In the genomic region with DNA sequence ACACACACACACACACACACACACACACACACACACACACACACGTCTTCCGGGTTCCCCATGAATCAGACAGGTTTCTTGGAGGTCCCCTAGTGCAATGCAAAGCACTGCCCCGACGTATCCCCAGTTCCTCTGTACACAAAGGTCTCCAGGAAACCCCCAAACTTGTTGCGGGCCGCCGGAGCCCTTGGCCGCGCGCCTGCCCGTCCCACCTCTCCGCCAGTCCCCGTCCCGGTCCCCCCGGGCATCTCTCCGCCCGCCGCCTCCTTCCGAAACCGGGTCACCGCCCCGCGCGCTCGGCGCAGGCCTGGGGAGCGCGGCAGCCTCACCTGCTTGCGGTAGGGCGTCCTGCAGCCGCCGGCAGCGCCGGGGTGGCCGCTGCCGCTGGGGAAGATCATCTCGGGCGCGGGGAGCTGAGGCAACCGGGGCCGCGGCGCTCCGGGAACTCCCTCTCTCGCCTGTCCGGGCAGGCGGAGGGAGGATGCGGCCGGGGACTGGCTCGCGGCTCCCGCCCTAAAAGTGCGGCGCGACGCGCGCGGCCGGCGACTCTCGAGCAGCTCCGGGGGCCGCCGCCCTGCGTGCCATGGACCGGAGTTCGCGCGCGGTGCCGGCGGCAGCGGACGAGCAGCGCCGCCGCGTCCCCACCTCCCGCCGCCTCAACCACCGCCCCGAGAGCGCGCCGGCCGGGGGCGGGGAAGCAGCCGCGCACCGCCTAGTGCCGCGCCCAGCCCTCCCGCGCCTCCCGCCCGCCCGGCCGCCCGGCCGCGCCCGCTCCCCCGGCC, we compare ENCODE assay signal across 8 mouse cellular contexts.
DNase-seq lines count a peak whose midpoint lies in the region; ATAC-seq and TF ChIP-seq lines count a peak whose summit lies in the region.

No protein-coding gene starts in this region.

- peaks cover 0 to 5% of the 10 kb centered on the region in 2 experiments for H3K36me3 ChIP-seq in CH12.LX (replicated peaks in 1 of 2; ENCODE audit: control insufficient read depth in 1 of 2, insufficient read depth in 1 of 2, low read length in 1 of 2)
- H3K36me3 ChIP-seq in forebrain, embryonic 12.5 days (replicated peaks) = no peaks in the 10 kb centered on the region
- H3K36me3 ChIP-seq in lung, postnatal 0 days (ENCODE audit: insufficient read depth, low read length) = no peaks in the 10 kb centered on the region

- TF ChIP-seq POLR2A in CH12.LX (IDR thresholded peaks at IDR 0.05; ENCODE audit: low read depth, low read length) = no peak

- H3K9ac ChIP-seq in CH12.LX (ENCODE audit: insufficient read depth, low read depth) = peak overlapping the region; percentile 64
- H3K9ac ChIP-seq in forebrain, embryonic 12.5 days = peak overlapping the region; percentile 71
- H3K9ac ChIP-seq in lung, postnatal 0 days (replicated peaks; ENCODE audit: low read depth) = peak overlapping the region; percentile 97

- no peak for TF ChIP-seq RAD21 in CH12.LX (IDR thresholded peaks at IDR 0.05; ENCODE audit: low read depth, low read length)

- intact Hi-C loops in heart, postnatal 14 days (cut with DNase I) = loop anchor here (2.0 kb wide), 4 partner anchors 42 to 82 kb away; a partner anchor contains a TSS

- ATAC-seq in forebrain, embryonic 12.5 days (ENCODE audit: low FRiP score) = peak; percentile 87
- ATAC-seq in lung, postnatal 0 days = peak; percentile 93

- peaks cover 12 to 61% of the 10 kb centered on the region in 2 experiments for H3K4me1 ChIP-seq in CH12.LX (ENCODE audit: control insufficient read depth in 1 of 2, insufficient read depth in 2 of 2)
- peaks cover 31% of the 10 kb centered on the region for H3K4me1 ChIP-seq in forebrain, embryonic 12.5 days
- H3K4me1 ChIP-seq in lung, postnatal 0 days (ENCODE audit: insufficient read depth, low read depth, low read length) = peaks cover 19% of the 10 kb centered on the region

- no peak overlapping the region for H3K27ac ChIP-seq in CH12.LX (ENCODE audit: insufficient read depth, low read depth)
- H3K27ac ChIP-seq in forebrain, embryonic 12.5 days = 0 out of 2 replicates have a peak overlapping the region, but pooled peaks have one; percentile 9
- H3K27ac ChIP-seq in lung, postnatal 0 days (ENCODE audit: low read length) = peak overlapping the region; percentile 99

- H3K4me2 ChIP-seq in CH12.LX (ENCODE audit: insufficient read depth, low read depth, poor library complexity, severe bottlenecking) = peak overlapping the region; percentile 86
- H3K4me2 ChIP-seq in forebrain, embryonic 12.5 days = peak overlapping the region; percentile 98
- peak overlapping the region; percentile 84 for H3K4me2 ChIP-seq in lung, postnatal 0 days (replicated peaks; ENCODE audit: low read depth, low read length)

- TF ChIP-seq EP300 in CH12.LX (IDR thresholded peaks at IDR 0.05; ENCODE audit: low read length) = no peak
- no peak for TF ChIP-seq EP300 in lung, postnatal 0 days (IDR thresholded peaks at IDR 0.05)

- dilution Hi-C loops in CH12.LX (cut with MboI; ENCODE audit: extremely low pct_ligation_motif_present, extremely low pct_unique_long_range_greater_than_20kb, low sequenced_read_pairs) = no loop called here

- TF ChIP-seq CTCF in CH12.LX (conservative IDR thresholded peaks at IDR 0.05 in 1 of 2, IDR thresholded peaks at IDR 0.05 in 1 of 2; ENCODE audit: low read depth in 2 of 2, low read length in 2 of 2) = no peak
- no peak for TF ChIP-seq CTCF in lung, postnatal 0 days (IDR thresholded peaks at IDR 0.05)

- H3K4me3 ChIP-seq in CH12.LX (replicated peaks in 1 of 3; ENCODE audit: low read depth in 2 of 3, low read length in 2 of 3, poor library complexity in 1 of 3) = peak overlapping the region; percentile 76 to 81 (median 77)
- H3K4me3 ChIP-seq in forebrain, embryonic 12.5 days (replicated peaks) = peak overlapping the region; percentile 71
- peak overlapping the region; percentile 97 for H3K4me3 ChIP-seq in lung, postnatal 0 days (ENCODE audit: low read depth, low read length)

- in situ Hi-C loops in CH12.LX (cut with MboI; ENCODE audit: low pct_ligation_motif_present, low pct_unique_long_range_greater_than_20kb, low sequenced_read_pairs) = no loop called here

- peak; percentile 46 for DNase-seq in CH12.LX (ENCODE audit: extremely low read depth)
- DNase-seq in c-Kit-positive CD71-positive TER-119-positive erythroid progenitor cells, embryonic 14.5 days (ENCODE audit: low spot score) = peak; percentile 57
- peak; percentile 81 to 92 for DNase-seq in heart, postnatal 14 days
- peak; percentile 51 for DNase-seq in large intestine, adult 2 months (ENCODE audit: low read depth, low spot score)
- peak; percentile 91 for DNase-seq in lung, postnatal 0 days (ENCODE audit: low spot score)
- DNase-seq in ovary, postnatal 10 days (ENCODE audit: low spot score) = peak; percentile 48
- peak; percentile 60 to 65 for DNase-seq in thymus, postnatal 10 days (ENCODE audit: low spot score in 2 of 2)

- WGBS in forebrain, embryonic 12.5 days = under 1% methylated on average over 70 of the region's 104 CpGs
- WGBS in large intestine, adult 2 months = under 1% methylated on average over 99 of the region's 104 CpGs
- WGBS in lung, postnatal 0 days = under 1% methylated on average over 65 of the region's 104 CpGs

- H3K9me3 ChIP-seq in CH12.LX (replicated peaks; ENCODE audit: low read length) = no peaks in the 10 kb centered on the region
- H3K9me3 ChIP-seq in forebrain, embryonic 12.5 days = no peaks in the 10 kb centered on the region
- H3K9me3 ChIP-seq in lung, postnatal 0 days (ENCODE audit: low read length) = no peaks in the 10 kb centered on the region

- no peaks in the 10 kb centered on the region for H3K27me3 ChIP-seq in CH12.LX (replicated peaks)
- peaks cover 87% of the 10 kb centered on the region for H3K27me3 ChIP-seq in forebrain, embryonic 12.5 days
- no peaks in the 10 kb centered on the region for H3K27me3 ChIP-seq in lung, postnatal 0 days (replicated peaks; ENCODE audit: insufficient read depth, low read length)

- H3K79me2 ChIP-seq in CH12.LX (replicated peaks; ENCODE audit: control insufficient read depth, extremely low read depth, insufficient read depth, poor library complexity, severe bottlenecking) = 0 out of 2 replicates have a peak, but pooled peaks cover 3% of the 10 kb centered on the region

TF ChIP-seq in CH12.LX, 34 proteins besides CTCF, POLR2A, EP300 and RAD21:
- TF ChIP-seq ZKSCAN1 (IDR thresholded peaks at IDR 0.05; ENCODE audit: borderline replicate concordance, low read depth, low read length) = no peak
- TF ChIP-seq ZNF384 (IDR thresholded peaks at IDR 0.05; ENCODE audit: low read depth, low read length) = no peak
- 0 out of 2 replicates have a peak, but pooled peaks have one; percentile 20 for TF ChIP-seq TCF12 (IDR thresholded peaks at IDR 0.05; ENCODE audit: low read depth, low read length)
- TF ChIP-seq MAFK (IDR thresholded peaks at IDR 0.05; ENCODE audit: insufficient replicate concordance, low read length) = no peak
- TF ChIP-seq GABPA (IDR thresholded peaks at IDR 0.05; ENCODE audit: insufficient replicate concordance, low read depth, low read length) = no peak
- no peak for TF ChIP-seq USF1 (IDR thresholded peaks at IDR 0.05; ENCODE audit: low read depth, low read length)
- TF ChIP-seq ZMIZ1 (IDR thresholded peaks at IDR 0.05; ENCODE audit: low read depth, low read length) = no peak
- TF ChIP-seq E2F4 (IDR thresholded peaks at IDR 0.05; ENCODE audit: insufficient replicate concordance, low read depth, low read length) = no peak
- TF ChIP-seq KAT2A (IDR thresholded peaks at IDR 0.05; ENCODE audit: insufficient replicate concordance, low read length) = no peak
- no peak for TF ChIP-seq NRF1 (IDR thresholded peaks at IDR 0.05; ENCODE audit: low read depth, low read length)
- no peak for TF ChIP-seq USF2 (conservative IDR thresholded peaks at IDR 0.05; ENCODE audit: low read depth, low read length)
- 0 out of 2 replicates have a peak, but pooled peaks have one; percentile 14 for TF ChIP-seq ETS1 (conservative IDR thresholded peaks at IDR 0.05; ENCODE audit: low read depth, low read length)
- no peak for TF ChIP-seq IRF4 (IDR thresholded peaks at IDR 0.05; ENCODE audit: low read depth, low read length)
- no peak for TF ChIP-seq MEF2A (IDR thresholded peaks at IDR 0.05; ENCODE audit: borderline replicate concordance, low read depth, low read length)
- 0 out of 2 replicates have a peak, but pooled peaks have one; percentile 3 for TF ChIP-seq SIN3A (IDR thresholded peaks at IDR 0.05; ENCODE audit: low read length)
- peak; percentile 80 for TF ChIP-seq ELF1 (IDR thresholded peaks at IDR 0.05; ENCODE audit: low read depth, low read length)
- TF ChIP-seq MAZ (IDR thresholded peaks at IDR 0.05; ENCODE audit: low read depth, low read length) = no peak
- TF ChIP-seq UBTF (IDR thresholded peaks at IDR 0.05; ENCODE audit: low read depth, low read length) = peak; percentile 96; the same call in 1 of the 2 replicates
- no peak for TF ChIP-seq JUN (IDR thresholded peaks at IDR 0.05; ENCODE audit: insufficient read depth, low read depth, low read length)
- no peak for TF ChIP-seq ZC3H11A (IDR thresholded peaks at IDR 0.05; ENCODE audit: low read depth, low read length)
- no peak for TF ChIP-seq TBP (conservative IDR thresholded peaks at IDR 0.05; ENCODE audit: low read depth, low read length)
- no peak for TF ChIP-seq PAX5 (IDR thresholded peaks at IDR 0.05; ENCODE audit: low read length)
- TF ChIP-seq RCOR1 (conservative IDR thresholded peaks at IDR 0.05; ENCODE audit: low read depth, low read length) = no peak
- no peak for TF ChIP-seq BHLHE40 (IDR thresholded peaks at IDR 0.05; ENCODE audit: low read depth, low read length)
- TF ChIP-seq MAX (IDR thresholded peaks at IDR 0.05; ENCODE audit: low read length) = no peak
- TF ChIP-seq MXI1 (IDR thresholded peaks at IDR 0.05; ENCODE audit: low read depth, low read length) = no peak; the same call in 1 of the 2 replicates
TF ChIP-seq in CH12.LX: peak in this region for 5.
